Mouse (Mus musculus) adrenal gland, adult (tissue): Measurements from ENCODE around the gene Prdx2.

Source experiments
- DNase-seq, 2 experiments: peaks; one replicate each; pipeline ENCODE4 v3.0.0; 2022 to 2023; ENCODE audit warnings: low spot score in 1 of 2; ENCODE audit not compliant: inconsistent age in 2 of 2

Gene Prdx2

DNA sequence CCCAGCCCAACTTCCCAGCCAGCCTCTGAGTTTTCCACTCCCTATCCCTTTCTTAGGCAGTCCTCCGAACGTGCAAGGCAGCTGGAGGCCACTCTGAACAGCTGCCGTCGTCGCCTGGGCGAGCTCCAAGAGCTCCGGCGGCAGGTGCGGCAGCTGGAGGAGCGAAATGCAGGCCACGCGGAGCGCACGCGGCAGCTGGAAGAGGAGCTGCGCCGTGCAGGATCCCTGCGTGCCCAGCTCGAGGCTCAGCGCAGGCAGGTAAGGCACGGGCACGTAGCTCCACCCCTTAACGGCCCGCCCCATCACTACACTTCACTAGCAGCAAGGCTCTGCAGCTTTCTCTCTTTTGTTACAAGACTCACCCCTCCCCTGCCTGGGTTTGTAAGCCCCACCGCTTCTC lies 26.3 kb downstream of the Prdx2 start:
- peak in 1 of 2 experiments; percentile 20 for DNase-seq

GRCm38 (mm10) chr8:84996978-84997377 lies 27.6 kb downstream of the Prdx2 start:
- peak in 1 of 2 experiments; percentile 22 for DNase-seq

DNA sequence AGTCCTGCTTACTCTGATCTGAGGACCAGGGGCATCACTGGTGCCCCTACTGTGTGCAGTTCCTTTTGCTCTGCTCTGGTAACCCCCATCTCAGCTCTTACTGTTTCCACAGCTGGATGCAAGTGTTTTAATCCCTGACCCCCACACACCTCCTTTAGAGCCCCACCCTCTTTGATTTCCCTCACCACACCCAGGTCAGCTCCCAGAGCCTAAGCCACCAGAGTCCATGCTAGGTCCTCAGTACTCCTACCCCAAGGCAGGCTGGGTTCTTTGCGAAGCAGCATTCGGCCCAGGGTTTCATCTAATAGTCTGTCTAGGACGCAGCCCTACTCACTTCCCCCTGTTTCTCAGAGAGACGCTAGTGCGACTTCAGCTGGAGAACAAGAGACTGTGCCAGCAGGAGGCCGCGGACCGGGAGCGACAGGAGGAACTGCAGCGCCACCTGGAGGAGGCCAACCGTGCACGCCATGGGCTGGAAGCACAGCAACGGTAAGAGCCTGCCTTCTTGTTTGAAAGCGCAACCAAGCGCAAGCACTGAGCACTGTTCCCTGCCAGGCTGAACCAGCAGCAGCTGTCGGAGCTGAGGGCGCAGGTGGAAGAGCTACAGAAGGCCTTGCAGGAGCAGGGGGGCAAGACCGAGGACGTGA lies 28.4 kb downstream of the Prdx2 start:
- peak; percentile 89 to 96 for DNase-seq

DNA sequence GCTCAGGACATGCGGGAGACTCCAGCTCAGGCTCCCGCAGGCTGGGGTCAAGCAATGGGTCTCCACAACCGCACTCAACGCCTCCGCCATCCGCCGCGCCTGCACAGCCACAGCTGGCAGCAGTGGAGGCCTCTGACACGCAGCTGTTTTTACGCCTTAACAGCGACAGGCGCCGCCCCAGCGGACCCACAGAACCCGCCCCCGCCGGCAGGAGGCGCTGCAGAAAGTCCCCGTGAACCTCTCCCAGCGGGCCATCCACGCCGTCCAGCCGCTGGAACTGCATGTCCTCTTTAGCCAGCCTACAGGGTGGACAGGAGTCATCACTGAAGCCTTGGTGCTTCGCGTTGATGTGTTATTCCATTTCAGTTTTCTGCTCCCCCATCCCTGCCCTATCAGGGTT lies 38.3 kb downstream of the Prdx2 start:
- peak in 1 of 2 experiments; percentile 70 for DNase-seq

DNA sequence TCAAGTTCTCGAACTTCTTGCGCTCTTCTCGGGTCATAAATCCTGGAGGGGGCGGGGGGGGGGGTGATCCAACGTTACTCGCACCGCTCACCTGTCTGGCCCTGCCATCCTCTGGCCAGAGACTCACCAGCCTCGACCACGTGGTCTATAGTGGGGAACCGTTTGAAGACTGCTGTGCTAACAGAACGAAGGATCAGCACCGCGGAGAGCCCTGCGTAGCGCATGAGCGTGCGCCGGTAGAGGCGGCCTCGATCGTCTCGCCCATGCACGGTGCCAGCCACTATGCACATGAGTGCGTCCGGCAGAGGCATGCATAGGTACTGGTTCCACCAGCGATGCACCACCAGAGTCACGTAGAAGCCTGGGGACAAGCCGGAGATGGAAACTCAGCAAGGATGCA lies 41.9 kb downstream of the Prdx2 start:
- DNase-seq, result peak in 1 of 2 experiments; percentile 17

GRCm38 (mm10) chr8:85013230-85013840 lies 43.9 kb downstream of the Prdx2 start:
- peak; percentile 74 to 89 for DNase-seq

DNA sequence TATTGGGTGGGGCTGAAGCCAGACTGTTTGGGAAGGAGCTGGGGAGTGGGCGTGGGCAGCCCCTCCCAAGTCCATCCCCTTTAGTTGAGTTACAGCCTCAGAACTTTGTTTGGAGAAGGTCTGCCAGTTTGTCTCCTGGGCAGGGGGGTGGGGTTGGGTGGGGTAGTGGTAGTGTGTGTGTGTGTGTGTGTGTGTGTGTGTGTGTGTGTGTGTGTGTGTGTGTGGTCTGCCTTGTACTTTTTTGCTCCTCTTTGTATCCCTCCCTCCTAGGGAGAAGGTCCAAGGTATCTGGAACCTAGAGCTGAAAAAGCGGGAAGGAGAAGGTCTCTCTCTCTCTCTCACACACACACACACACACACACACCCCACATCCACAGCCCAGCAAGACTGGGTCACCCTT lies 45.0 kb downstream of the Prdx2 start, which contains the start of gene Best2:
TSS of gene Best2 (minus strand) at position 101 of the 400 bp plus-strand sequence.
- no peak for DNase-seq

GRCm38 (mm10) chr8:85016724-85017123 lies 47.3 kb downstream of the Prdx2 start:
- peak in 1 of 2 experiments; percentile 18 for DNase-seq

DNA sequence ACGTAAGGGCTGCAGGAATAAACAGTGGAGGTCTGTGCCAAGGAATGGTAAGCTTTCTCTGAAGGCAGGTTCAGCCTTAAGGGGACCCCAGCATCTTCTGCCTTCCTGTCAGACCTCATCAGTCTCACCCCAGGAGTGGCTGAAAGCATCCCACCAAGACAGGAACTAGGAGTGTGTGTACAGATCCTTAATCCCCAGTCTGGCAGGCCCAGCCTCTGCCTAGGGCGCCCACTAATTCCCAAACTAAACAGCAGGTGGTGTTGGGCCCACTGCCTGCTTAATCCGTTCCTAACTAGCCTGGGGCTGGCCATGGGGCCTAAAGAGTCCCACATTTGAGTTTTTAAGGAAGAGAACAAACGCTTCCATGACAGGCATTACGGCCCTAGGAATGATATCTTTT lies 47.8 kb downstream of the Prdx2 start:
- DNase-seq, result peak in 1 of 2 experiments; percentile 20

DNA sequence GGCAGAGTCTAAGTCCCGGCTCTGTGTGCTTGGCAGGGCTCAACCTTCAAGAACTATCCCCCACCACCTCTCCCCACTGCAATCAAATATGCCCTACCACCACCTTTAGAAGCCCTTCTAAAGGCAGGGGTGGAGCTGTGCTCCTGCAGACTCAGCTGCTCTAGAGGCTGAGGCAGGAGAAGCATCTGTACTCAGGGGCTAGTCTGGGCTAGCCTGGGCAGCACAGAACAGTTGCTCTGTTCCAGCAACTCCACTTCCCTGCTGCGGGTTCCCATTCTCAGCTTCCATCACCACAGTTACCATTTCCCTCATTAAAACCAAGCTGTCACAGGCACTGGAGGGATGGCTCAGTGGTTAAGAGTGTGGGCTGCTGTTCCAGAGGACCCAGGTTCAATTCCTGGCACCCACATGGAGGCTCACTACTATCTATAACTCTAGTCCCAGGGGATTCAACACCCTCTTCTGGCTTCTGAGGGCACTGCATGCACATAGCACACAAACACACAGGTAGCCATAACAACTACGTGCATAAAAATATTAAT lies 52.2 kb downstream of the Prdx2 start:
- no peak for DNase-seq

DNA sequence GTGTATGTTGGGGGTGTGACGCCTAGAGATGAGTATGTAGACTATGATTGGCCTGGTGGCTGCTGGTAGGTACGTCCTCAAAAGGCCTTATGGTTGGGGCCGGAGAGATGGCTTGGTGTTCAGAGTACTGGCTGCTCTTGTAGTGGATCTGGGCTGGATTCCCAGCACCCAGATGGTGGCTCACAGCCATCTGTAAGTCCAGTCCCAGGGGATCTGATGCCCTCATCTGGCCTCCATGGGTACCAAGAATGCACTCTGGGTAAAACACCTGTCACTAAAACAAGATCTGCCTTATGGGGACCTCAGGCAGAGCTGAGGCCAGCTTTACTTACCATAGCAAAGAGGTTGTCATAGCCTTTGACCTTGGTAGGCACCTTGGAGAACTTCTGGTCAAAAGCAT lies 54.5 kb downstream of the Prdx2 start:
- no peak for DNase-seq
